Mouse (Mus musculus): ENCODE data around the gene Lztfl1. TPM values are rescaled to one million over a fixed set of nuclear protein-coding genes. Genes with fewer than 3 reads are reported as not detected.
A peak's percentile ranks its signal among the peaks of the same experiment; 100 is the strongest.
"Not testable (repeated sequence)": the region's sequence is repeated elsewhere in the genome, so short reads cannot be mapped to it uniquely, and the experiment has no call there.

The Lztfl1 gene
- 20.7 and 26.6 TPM in 2 replicates for polyA plus RNA-seq (2015; fragmentation: Nextera tagmentation; extraction: Ambion mirVana)

DNA sequence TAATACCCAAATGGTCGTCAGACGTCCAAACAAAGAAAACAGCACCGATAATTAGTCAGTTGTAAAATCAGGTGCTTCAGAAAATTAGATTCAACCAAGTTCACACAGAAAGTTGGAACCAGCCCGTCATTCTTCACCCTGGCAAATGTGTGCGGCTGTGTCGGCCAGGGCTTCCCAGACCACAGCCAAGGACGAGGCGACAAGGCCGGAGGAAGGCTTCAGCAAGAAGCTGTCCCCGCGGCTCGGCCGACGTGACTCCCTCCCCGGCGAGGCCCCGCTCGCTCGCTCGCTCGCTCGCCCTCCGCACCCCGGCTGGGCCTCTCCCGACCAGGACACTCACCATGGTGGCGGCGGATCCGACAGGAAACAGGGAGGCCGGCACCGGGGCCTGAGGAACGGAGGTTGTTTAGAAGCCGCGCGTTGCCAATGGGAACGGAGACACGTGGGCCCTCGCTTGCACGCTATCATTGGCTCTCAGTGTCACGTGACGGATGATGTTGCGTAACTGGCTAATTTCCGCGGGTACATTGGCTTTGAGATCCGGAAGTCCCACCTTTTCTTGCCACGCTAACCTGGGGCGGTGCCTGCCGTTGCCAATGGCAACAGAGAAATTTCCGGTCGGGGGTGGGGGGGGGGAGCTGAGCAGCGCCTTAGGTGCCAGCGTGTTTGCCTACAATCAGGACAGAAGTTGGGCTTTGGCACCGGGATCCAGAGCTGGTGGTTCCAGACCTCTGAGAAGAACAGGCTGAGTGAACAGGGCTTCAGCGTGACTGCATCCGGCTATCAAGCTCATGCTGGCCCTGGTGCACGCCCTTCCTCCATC is at the start of gene Lztfl1:
Lztfl1 (minus strand) TSS at position 512 of the 823 bp plus-strand sequence.
- peak within 1 kb of the TSS; percentile 82 for H3K27ac ChIP-seq
- H3K4me3 ChIP-seq (replicated peaks), result peak within 1 kb of the TSS; percentile 84
- peak within 1 kb of the TSS; percentile 83 for H3K9ac ChIP-seq
- no peaks in the 10 kb centered on the region for H3K36me3 ChIP-seq
- peak; percentile 99 for ATAC-seq (ENCODE audit: low read depth)
- H3K4me1 ChIP-seq (replicated peaks), result peaks cover 15% of the 10 kb centered on the region
- no peaks in the 10 kb centered on the region for H3K9me3 ChIP-seq (replicated peaks)
- H3K4me2 ChIP-seq, result peak within 1 kb of the TSS; percentile 83
- 0 out of 2 replicates have a peak, but pooled peaks cover 6% of the 10 kb centered on the region for H3K27me3 ChIP-seq
- WGBS (ENCODE audit: insufficient replicate concordance), result under 1% methylated on average over 55 of the region's 55 CpGs
- peak; percentile 95 for DNase-seq

DNA sequence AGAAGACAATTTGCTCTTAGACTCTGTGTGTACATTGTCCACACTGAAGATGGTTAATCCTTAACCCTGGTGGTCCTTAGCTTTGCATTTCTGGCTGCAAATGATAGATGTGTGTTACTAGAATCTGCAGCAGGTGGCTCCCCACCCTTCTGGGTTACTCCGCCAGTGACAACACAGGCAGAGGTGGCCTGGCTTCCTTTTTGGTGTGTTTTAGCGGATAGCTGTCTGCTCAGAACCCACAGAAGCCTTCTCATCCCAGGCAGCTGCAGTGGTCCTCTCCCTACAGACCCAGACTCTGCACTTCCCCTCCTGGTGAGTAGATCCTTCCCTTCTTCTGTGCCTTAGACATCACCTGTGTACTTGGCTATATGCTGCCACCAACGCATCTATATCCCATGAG is 49.5 kb upstream of the Lztfl1 start:
- no peak overlapping the region for H3K9ac ChIP-seq
- H3K27ac ChIP-seq, result no peak overlapping the region
- H3K4me3 ChIP-seq (replicated peaks), result no peak overlapping the region
- WGBS (ENCODE audit: insufficient replicate concordance), result 64% methylated on average over 3 of the region's 3 CpGs
- no peaks in the 10 kb centered on the region for H3K9me3 ChIP-seq (replicated peaks)
- no peak overlapping the region for H3K4me2 ChIP-seq
- no peaks in the 10 kb centered on the region for H3K27me3 ChIP-seq
- ATAC-seq (ENCODE audit: low read depth), result no peak
- no peak for DNase-seq
- H3K4me1 ChIP-seq (replicated peaks), result no peaks in the 10 kb centered on the region
- H3K36me3 ChIP-seq, result no peaks in the 10 kb centered on the region

DNA sequence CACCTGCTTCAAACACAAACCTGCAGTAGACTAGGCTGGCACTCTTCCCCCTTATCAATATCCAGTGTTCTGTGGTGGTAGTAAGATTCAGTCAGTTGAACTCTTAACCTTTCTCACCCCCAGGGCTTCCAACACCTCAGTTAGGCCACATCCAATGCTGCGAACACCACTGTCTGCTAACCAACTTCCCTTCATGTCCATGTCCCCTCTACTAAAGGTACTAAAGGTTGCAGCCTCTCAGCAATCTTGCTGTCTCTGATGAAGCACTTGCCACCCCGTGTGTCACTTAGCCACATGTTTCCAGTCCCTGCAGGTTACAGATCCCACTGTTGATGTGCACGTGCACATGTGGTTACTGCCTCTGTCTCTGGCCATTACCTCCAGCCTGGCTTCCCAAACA is 46.3 kb upstream of the Lztfl1 start:
- Histone ChIP-seq H3K27me3 (no peaks in the 10 kb centered on the region), H3K9ac (no peak overlapping the region), H3K4me1 (replicated peaks) (no peaks in the 10 kb centered on the region), H3K9me3 (replicated peaks) (no peaks in the 10 kb centered on the region), H3K36me3 (no peaks in the 10 kb centered on the region), H3K4me3 (replicated peaks) (no peak overlapping the region), H3K27ac (no peak overlapping the region), H3K4me2 (no peak overlapping the region)
- WGBS (ENCODE audit: insufficient replicate concordance), result 51% methylated on average over 3 of the region's 3 CpGs
- no peak for ATAC-seq (ENCODE audit: low read depth)
- no peak for DNase-seq

DNA sequence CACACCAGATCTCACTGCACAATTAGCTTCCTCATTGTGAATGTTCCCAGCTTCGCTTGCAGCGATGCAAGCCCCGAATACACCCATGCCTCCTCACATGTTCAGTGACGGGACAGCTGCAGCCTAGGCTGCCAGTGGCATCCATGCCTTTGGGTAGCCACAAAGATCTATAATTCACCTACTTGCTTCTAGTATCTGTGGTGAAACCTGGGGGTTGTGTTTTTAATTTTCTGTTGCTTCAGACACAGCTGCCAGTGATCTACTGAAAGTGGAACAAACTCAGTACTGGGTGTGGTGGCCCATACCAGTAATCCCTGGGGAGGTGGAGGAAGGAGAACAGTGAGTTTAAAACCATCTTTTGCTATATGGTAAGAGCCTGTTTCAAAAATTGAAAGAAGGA is 45.4 kb upstream of the Lztfl1 start:
- Histone ChIP-seq H3K4me2 (no peak overlapping the region), H3K27ac (no peak overlapping the region), H3K4me1 (replicated peaks) (no peaks in the 10 kb centered on the region), H3K9me3 (replicated peaks) (no peaks in the 10 kb centered on the region), H3K9ac (no peak overlapping the region), H3K36me3 (no peaks in the 10 kb centered on the region), H3K27me3 (no peaks in the 10 kb centered on the region), H3K4me3 (replicated peaks) (no peak overlapping the region)
- DNase-seq, result no peak
- no peak for ATAC-seq (ENCODE audit: low read depth)
- whole genome bisulfite sequencing (ENCODE audit: insufficient replicate concordance), result 79% methylated on average over 4 of the region's 4 CpGs

DNA sequence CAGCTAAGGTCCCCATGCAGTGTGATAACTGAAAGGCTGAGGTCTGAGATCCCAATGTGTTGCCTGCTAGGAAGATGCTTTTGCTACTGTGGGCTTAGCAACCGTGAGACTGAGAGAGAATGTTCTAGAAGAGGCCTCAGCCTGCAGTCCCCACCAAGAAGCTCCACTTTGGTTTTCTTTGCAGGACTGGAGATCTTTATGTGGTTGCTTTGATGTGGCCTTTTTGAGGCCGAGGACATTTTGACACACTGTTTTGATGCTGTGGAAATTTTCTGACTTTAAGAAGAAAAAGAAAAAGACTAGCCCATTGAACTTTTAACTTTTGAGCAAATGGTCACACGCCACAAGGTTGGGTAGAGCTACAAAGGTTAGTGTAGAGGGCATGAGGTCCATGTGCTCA is 43.3 kb upstream of the Lztfl1 start:
- H3K4me3 ChIP-seq (replicated peaks), result no peak overlapping the region
- DNase-seq (no peak), ATAC-seq (ENCODE audit: low read depth) (no peak)
- WGBS (ENCODE audit: insufficient replicate concordance), result 69% methylated on average over 3 of the region's 3 CpGs
- H3K9ac ChIP-seq, result no peak overlapping the region
- H3K36me3 ChIP-seq, result no peaks in the 10 kb centered on the region
- H3K27me3 ChIP-seq, result no peaks in the 10 kb centered on the region
- no peak overlapping the region for H3K27ac ChIP-seq
- H3K9me3 ChIP-seq (replicated peaks), result no peaks in the 10 kb centered on the region
- no peak overlapping the region for H3K4me2 ChIP-seq
- H3K4me1 ChIP-seq (replicated peaks), result no peaks in the 10 kb centered on the region

DNA sequence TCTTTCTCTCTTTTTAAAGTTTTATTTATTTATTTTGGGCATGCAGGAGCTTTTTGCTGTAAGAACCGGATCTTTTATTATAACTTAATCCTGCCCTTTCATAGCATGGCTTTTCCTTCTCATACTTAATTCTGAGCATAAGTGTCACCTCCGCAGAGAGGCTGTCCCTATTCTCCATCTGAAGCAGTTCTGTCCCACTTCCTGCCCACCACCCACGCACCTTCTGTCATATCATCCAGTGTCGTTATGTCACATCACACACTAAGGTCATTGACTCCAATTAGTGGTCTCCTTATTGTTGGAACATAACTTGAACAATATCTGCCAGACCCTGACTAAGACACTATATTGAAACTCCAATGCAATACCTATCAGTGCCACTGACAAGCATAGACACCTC is 41.1 kb upstream of the Lztfl1 start:
- H3K27ac ChIP-seq, result no peak overlapping the region
- no peak for ATAC-seq (ENCODE audit: low read depth)
- no peak overlapping the region for H3K4me2 ChIP-seq

DNA sequence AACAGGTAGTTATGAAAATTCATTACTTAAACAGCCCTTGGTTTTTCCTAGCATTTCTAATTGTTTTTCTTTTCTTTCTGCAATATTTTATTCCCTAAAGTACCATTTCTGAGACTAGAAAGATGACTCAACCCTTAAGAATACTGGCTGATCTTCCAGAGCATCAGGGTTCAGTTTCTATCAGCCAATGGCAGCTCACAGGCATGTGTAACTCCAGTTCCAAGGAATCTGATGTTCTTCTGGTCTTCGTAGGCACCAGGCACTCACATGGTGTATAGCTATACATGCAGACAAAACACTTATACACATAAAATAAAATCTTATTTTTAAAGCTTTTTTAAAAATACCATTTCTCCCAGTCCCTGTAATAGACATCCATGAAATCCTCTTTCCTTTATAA is 40.7 kb upstream of the Lztfl1 start:
- Histone ChIP-seq H3K9ac (no peak overlapping the region), H3K4me1 (replicated peaks) (no peaks in the 10 kb centered on the region), H3K4me3 (replicated peaks) (no peak overlapping the region), H3K27ac (no peak overlapping the region), H3K36me3 (no peaks in the 10 kb centered on the region), H3K27me3 (no peaks in the 10 kb centered on the region), H3K9me3 (replicated peaks) (no peaks in the 10 kb centered on the region), H3K4me2 (no peak overlapping the region)
- DNase-seq (no peak), ATAC-seq (ENCODE audit: low read depth) (no peak)
- WGBS (ENCODE audit: insufficient replicate concordance), result 63% methylated on average over 1 of the region's 1 CpGs

More for the DNA sequence above, 41.1 kb upstream of the Lztfl1 start:
- DNase-seq, result no peak
- Histone ChIP-seq H3K9me3 (replicated peaks) (no peaks in the 10 kb centered on the region), H3K4me1 (replicated peaks) (no peaks in the 10 kb centered on the region), H3K27me3 (no peaks in the 10 kb centered on the region), H3K9ac (no peak overlapping the region), H3K4me3 (replicated peaks) (no peak overlapping the region), H3K36me3 (no peaks in the 10 kb centered on the region)
- WGBS (ENCODE audit: insufficient replicate concordance), result 57% methylated on average over 4 of the region's 4 CpGs

DNA sequence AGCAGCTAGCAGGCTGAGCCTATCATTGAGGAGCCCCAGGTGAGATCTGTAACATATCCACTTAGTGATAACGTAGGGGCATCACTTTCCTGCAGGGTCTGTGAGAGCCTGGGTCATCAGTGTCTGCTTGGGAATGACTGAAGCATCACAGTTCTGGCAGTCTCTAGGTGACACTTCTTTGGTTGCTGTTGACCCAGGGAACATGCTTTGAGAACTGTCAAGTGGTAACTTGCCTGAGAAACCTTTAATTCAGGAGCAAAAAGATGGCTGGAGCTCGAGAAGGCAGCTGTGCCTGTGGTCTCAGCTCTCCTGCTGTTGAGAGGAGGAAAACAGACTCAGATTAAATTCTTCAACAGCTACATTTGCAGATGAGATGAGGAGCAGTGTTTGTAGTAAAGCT is 39.8 kb upstream of the Lztfl1 start:
- Histone ChIP-seq H3K36me3 (no peaks in the 10 kb centered on the region), H3K27me3 (no peaks in the 10 kb centered on the region), H3K4me1 (replicated peaks) (no peaks in the 10 kb centered on the region), H3K9ac (no peak overlapping the region), H3K4me3 (replicated peaks) (no peak overlapping the region), H3K27ac (no peak overlapping the region), H3K4me2 (no peak overlapping the region), H3K9me3 (replicated peaks) (no peaks in the 10 kb centered on the region)
- DNase-seq (no peak), ATAC-seq (ENCODE audit: low read depth) (no peak)
- WGBS (ENCODE audit: insufficient replicate concordance), result 46% methylated on average over 2 of the region's 2 CpGs

DNA sequence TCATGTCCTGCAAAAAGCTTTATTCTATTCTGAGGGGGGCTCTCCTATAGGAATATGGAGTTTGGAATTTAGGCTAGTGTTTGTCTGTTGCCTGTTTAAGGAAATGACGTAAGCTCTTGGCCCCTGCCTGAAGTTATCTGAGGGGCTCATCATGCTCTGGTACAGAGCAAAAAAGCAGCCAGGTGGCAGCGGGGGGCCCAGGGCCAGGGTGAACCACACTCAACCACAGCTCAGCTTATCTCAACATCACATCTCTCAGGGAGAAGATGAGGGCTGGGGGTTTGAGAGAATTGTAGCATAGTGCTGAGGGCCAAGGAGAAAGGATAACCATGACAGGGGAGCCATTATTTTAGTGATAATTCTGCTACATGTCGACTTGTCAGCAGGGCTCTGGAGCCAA is 39.3 kb upstream of the Lztfl1 start:
- Histone ChIP-seq H3K9me3 (replicated peaks) (no peaks in the 10 kb centered on the region), H3K9ac (no peak overlapping the region), H3K36me3 (no peaks in the 10 kb centered on the region), H3K4me1 (replicated peaks) (no peaks in the 10 kb centered on the region), H3K27me3 (no peaks in the 10 kb centered on the region), H3K27ac (no peak overlapping the region), H3K4me2 (no peak overlapping the region), H3K4me3 (replicated peaks) (no peak overlapping the region)
- ATAC-seq (ENCODE audit: low read depth) (no peak), DNase-seq (no peak)
- WGBS (ENCODE audit: insufficient replicate concordance), result 34% methylated on average over 3 of the region's 3 CpGs

DNA sequence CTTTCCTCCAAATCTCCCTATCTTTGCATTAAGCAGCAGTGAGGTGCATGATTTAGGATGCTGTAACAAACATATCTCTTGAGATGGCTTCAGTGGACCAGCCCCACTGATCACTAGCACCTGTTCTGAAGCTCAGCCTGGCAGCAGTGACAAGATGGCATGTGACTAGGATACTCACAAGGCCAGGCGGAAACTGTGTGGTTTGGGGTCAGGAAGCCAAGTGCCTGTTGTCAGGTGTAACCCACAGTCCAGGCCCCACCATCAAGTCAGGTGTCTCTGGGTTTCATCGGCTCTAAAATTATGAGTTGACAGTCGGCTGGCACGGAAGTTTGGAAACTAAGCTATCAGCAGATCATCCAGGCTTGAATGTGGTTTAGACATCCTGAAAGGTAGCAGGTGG is 36.8 kb upstream of the Lztfl1 start:
- Histone ChIP-seq H3K4me2 (no peak overlapping the region), H3K9me3 (replicated peaks) (no peaks in the 10 kb centered on the region), H3K27me3 (no peaks in the 10 kb centered on the region), H3K27ac (no peak overlapping the region), H3K9ac (no peak overlapping the region), H3K4me3 (replicated peaks) (no peak overlapping the region), H3K36me3 (no peaks in the 10 kb centered on the region), H3K4me1 (replicated peaks) (no peaks in the 10 kb centered on the region)
- WGBS (ENCODE audit: insufficient replicate concordance), result 65% methylated on average over 4 of the region's 4 CpGs
- no peak for ATAC-seq (ENCODE audit: low read depth)
- no peak for DNase-seq

DNA sequence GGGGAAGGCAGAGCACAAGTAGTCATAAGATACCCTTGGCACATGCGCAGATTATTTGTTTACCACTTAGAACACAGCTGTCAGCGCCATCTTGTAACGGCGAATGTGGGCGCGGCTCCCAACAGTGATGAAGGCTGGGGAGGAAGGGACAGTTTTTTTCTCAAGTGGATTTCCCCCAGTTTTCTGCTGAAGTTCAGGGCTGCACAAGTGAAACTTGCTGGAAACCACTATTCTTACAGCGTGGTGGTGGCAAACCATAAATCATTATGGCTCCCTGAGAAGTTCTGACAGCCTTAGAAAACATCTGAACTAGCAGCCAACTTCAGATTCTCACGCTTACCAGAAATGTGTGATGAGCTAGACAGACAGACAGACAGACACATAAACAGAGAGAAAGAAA is 32.2 kb upstream of the Lztfl1 start:
- not testable (repeated sequence) for DNase-seq; H3K36me3 ChIP-seq; H3K4me1 ChIP-seq (replicated peaks); H3K27me3 ChIP-seq; H3K9me3 ChIP-seq (replicated peaks); H3K9ac ChIP-seq; H3K27ac ChIP-seq; H3K4me3 ChIP-seq (replicated peaks); ATAC-seq (ENCODE audit: low read depth); H3K4me2 ChIP-seq
- 69% methylated on average over 8 of the region's 8 CpGs for WGBS (ENCODE audit: insufficient replicate concordance)

DNA sequence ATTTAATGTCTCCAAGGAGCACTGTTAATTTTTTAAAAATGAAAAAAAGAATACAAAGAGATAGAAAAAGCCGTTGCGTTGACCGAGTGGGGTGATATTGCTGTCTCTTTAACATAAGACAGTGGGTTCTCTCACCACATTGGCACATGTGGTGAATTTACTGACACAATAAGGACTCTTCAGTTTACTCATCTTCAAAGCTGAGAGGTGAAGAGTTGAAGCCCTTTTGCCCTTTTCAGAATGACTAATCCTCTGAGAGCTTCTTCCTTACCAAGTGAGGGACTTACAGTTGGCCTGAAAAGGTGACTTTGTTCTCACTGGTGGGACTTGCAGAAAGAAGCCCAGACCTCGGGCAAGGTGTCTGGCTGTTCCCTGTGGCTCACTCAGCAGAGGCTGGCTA is 23.3 kb upstream of the Lztfl1 start:
- 68% methylated on average over 4 of the region's 4 CpGs for WGBS (ENCODE audit: insufficient replicate concordance)

More for the DNA sequence above, 23.3 kb upstream of the Lztfl1 start:
- no peak overlapping the region for H3K4me2 ChIP-seq
- no peak for DNase-seq
- H3K4me3 ChIP-seq (replicated peaks), result no peak overlapping the region
- no peaks in the 10 kb centered on the region for H3K4me1 ChIP-seq (replicated peaks)
- no peak for ATAC-seq (ENCODE audit: low read depth)
- H3K9ac ChIP-seq, result no peak overlapping the region
- H3K9me3 ChIP-seq (replicated peaks), result no peaks in the 10 kb centered on the region
- no peaks in the 10 kb centered on the region for H3K36me3 ChIP-seq
- H3K27me3 ChIP-seq, result no peaks in the 10 kb centered on the region
- no peak overlapping the region for H3K27ac ChIP-seq

All from liver, embryonic 13.5 days (tissue).